ENCODE assay signal across 17 mouse cellular contexts in the genomic region with DNA sequence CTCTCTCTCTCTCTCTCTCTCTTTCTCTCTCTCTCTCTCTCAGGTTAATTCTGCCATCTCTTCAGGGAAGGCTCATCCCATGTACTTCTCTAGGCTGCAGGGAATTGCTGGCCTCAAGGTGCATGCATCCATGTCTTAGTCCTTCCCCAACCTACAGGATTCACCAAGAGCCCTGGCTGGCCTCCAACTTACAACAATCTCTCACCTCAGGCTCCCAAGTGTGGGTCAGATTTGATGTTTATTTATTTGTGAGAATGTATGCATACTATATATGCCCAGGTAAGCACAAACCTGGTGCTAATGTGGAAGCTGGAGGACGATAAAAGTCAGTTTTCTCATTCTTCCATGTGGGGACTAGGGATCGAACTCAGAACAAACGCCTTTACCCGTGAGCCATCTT. TPM values are rescaled to one million over a fixed set of nuclear protein-coding genes. Genes with fewer than 3 reads are reported as not detected.
A peak's percentile ranks its signal among the peaks of the same experiment; 100 is the strongest.
DNase-seq lines count a peak whose midpoint lies in the region; ATAC-seq and TF ChIP-seq lines count a peak whose summit lies in the region.
"Had no signal": no experiment of that assay in that cellular context is flagged by ENCODE, and none has a peak within 500 bp of the region (broad histone marks: within the 10 kb centered on the region; RNA-seq: fewer than 3 reads in every experiment).

No protein-coding gene starts in this region.

- H3K27me3 ChIP-seq in cerebellum, adult 2 months (ENCODE audit: control insufficient read depth, insufficient read depth, low read length): no peaks in the 10 kb centered on the region
- no peaks in the 10 kb centered on the region for H3K27me3 ChIP-seq in heart, embryonic 11.5 days (ENCODE audit: control insufficient read depth, insufficient read depth, low read length)
- H3K27me3 ChIP-seq in hindbrain, embryonic 15.5 days: no peaks in the 10 kb centered on the region
- H3K27me3 ChIP-seq in hindbrain, embryonic 16.5 days (replicated peaks; ENCODE audit: control insufficient read depth, insufficient read depth, low read length): no peaks in the 10 kb centered on the region
- H3K27me3 ChIP-seq in CH12.LX (replicated peaks): no peaks in the 10 kb centered on the region
- H3K27me3 ChIP-seq in midbrain, embryonic 14.5 days (ENCODE audit: control insufficient read depth, insufficient read depth, low read length): no peaks in the 10 kb centered on the region
- H3K27me3 ChIP-seq: embryonic facial prominence, embryonic 13.5 days; limb, embryonic 13.5 days; liver, embryonic 15.5 days had no signal

- 88% methylated on average over 4 of the region's 4 CpGs for WGBS in cerebellum, adult 2 months
- WGBS in heart, embryonic 11.5 days (ENCODE audit: insufficient replicate concordance): 85% methylated on average over 4 of the region's 4 CpGs
- 86% methylated on average over 4 of the region's 4 CpGs for WGBS in hindbrain, embryonic 15.5 days
- 83% methylated on average over 4 of the region's 4 CpGs for WGBS in hindbrain, embryonic 16.5 days
- WGBS in midbrain, embryonic 14.5 days: 86% methylated on average over 4 of the region's 4 CpGs

- H3K79me2 ChIP-seq in CH12.LX (replicated peaks; ENCODE audit: control insufficient read depth, extremely low read depth, insufficient read depth, poor library complexity, severe bottlenecking): peaks cover 89% of the 10 kb centered on the region

- no peak for TF ChIP-seq CTCF in cerebellum, adult 2 months (IDR thresholded peaks at IDR 0.05; ENCODE audit: borderline replicate concordance, insufficient read depth, low read depth, low read length)
- TF ChIP-seq CTCF in CH12.LX (conservative IDR thresholded peaks at IDR 0.05 in 1 of 2, IDR thresholded peaks at IDR 0.05 in 1 of 2; ENCODE audit: low read depth in 2 of 2, low read length in 2 of 2): no peak

- in situ Hi-C loops in CH12.LX (cut with MboI; ENCODE audit: low pct_ligation_motif_present, low pct_unique_long_range_greater_than_20kb, low sequenced_read_pairs): no loop called here

- peak overlapping the region; percentile 28; the same call in 1 of the 2 replicates for H3K9ac ChIP-seq in heart, embryonic 11.5 days (ENCODE audit: low read depth, low read length)
- 0 out of 2 replicates have a peak overlapping the region, but pooled peaks have one; percentile 13 for H3K9ac ChIP-seq in hindbrain, embryonic 15.5 days
- H3K9ac ChIP-seq in hindbrain, embryonic 16.5 days (ENCODE audit: low read depth, low read length): no peak overlapping the region
- H3K9ac ChIP-seq in CH12.LX (ENCODE audit: insufficient read depth, low read depth): peak overlapping the region; percentile 15; the same call in 1 of the 2 replicates
- no peak overlapping the region; the same call in 1 of the 2 replicates for H3K9ac ChIP-seq in midbrain, embryonic 14.5 days (replicated peaks; ENCODE audit: low read length)
- H3K9ac ChIP-seq: embryonic facial prominence, embryonic 13.5 days; limb, embryonic 13.5 days; liver, embryonic 15.5 days had no signal

- no peak overlapping the region; the same call in 1 of the 2 replicates for H3K4me2 ChIP-seq in heart, embryonic 11.5 days
- no peak overlapping the region for H3K4me2 ChIP-seq in hindbrain, embryonic 15.5 days
- H3K4me2 ChIP-seq in hindbrain, embryonic 16.5 days (ENCODE audit: low read length): no peak overlapping the region
- H3K4me2 ChIP-seq in CH12.LX (ENCODE audit: insufficient read depth, low read depth, poor library complexity, severe bottlenecking): peak overlapping the region; percentile 97
- H3K4me2 ChIP-seq in midbrain, embryonic 14.5 days (ENCODE audit: low read length): no peak overlapping the region
- H3K4me2 ChIP-seq: embryonic facial prominence, embryonic 13.5 days; limb, embryonic 13.5 days; liver, embryonic 15.5 days; midbrain, embryonic 11.5 days had no signal

- H3K36me3 ChIP-seq in heart, embryonic 11.5 days (ENCODE audit: control insufficient read depth, insufficient read depth, low read length): peaks cover 4% of the 10 kb centered on the region; the same call in 1 of the 2 replicates
- peaks cover 1% of the 10 kb centered on the region; the same call in 1 of the 2 replicates for H3K36me3 ChIP-seq in hindbrain, embryonic 15.5 days
- H3K36me3 ChIP-seq in hindbrain, embryonic 16.5 days (ENCODE audit: control insufficient read depth, insufficient read depth, low read length): peaks cover 2% of the 10 kb centered on the region; the same call in 1 of the 2 replicates
- H3K36me3 ChIP-seq in CH12.LX (replicated peaks in 1 of 2; ENCODE audit: control insufficient read depth in 1 of 2, insufficient read depth in 1 of 2, low read length in 1 of 2): peaks cover 7 to 51% of the 10 kb centered on the region in 2 experiments
- H3K36me3 ChIP-seq in midbrain, embryonic 14.5 days (ENCODE audit: control insufficient read depth, insufficient read depth, low read length): peaks cover 4% of the 10 kb centered on the region

- TF ChIP-seq POLR2A in cerebellum, adult 2 months (IDR thresholded peaks at IDR 0.05; ENCODE audit: borderline replicate concordance, insufficient read depth, low read length): no peak
- TF ChIP-seq POLR2A in CH12.LX (IDR thresholded peaks at IDR 0.05; ENCODE audit: low read depth, low read length): no peak

- H3K4me3 ChIP-seq in cerebellum, adult 2 months (replicated peaks; ENCODE audit: insufficient read depth, low read depth, low read length): no peak overlapping the region
- no peak overlapping the region for H3K4me3 ChIP-seq in heart, embryonic 11.5 days (ENCODE audit: low read depth, low read length)
- no peak overlapping the region for H3K4me3 ChIP-seq in hindbrain, embryonic 15.5 days
- no peak overlapping the region for H3K4me3 ChIP-seq in hindbrain, embryonic 16.5 days (ENCODE audit: low read length)
- H3K4me3 ChIP-seq in CH12.LX (replicated peaks in 1 of 3; ENCODE audit: low read depth in 2 of 3, low read length in 2 of 3, poor library complexity in 1 of 3): no peak overlapping the region
- no peak overlapping the region for H3K4me3 ChIP-seq in midbrain, embryonic 14.5 days (replicated peaks; ENCODE audit: low read depth, low read length)
- H3K4me3 ChIP-seq: embryonic facial prominence, embryonic 13.5 days; limb, embryonic 13.5 days; liver, embryonic 15.5 days had no signal

- H3K9me3 ChIP-seq in heart, embryonic 11.5 days (replicated peaks; ENCODE audit: control insufficient read depth, low read length): no peaks in the 10 kb centered on the region
- no peaks in the 10 kb centered on the region for H3K9me3 ChIP-seq in hindbrain, embryonic 15.5 days
- no peaks in the 10 kb centered on the region for H3K9me3 ChIP-seq in hindbrain, embryonic 16.5 days (ENCODE audit: control insufficient read depth, low read length)
- no peaks in the 10 kb centered on the region for H3K9me3 ChIP-seq in CH12.LX (replicated peaks; ENCODE audit: low read length)
- H3K9me3 ChIP-seq in midbrain, embryonic 14.5 days (ENCODE audit: control insufficient read depth, low read length): no peaks in the 10 kb centered on the region
- H3K9me3 ChIP-seq: embryonic facial prominence, embryonic 13.5 days; limb, embryonic 13.5 days; liver, embryonic 15.5 days had no signal

- intact Hi-C loops in heart, postnatal 25 days (cut with DNase I): no loop called here

- ATAC-seq in heart, embryonic 11.5 days (replicated peaks; ENCODE audit: insufficient number of reproducible peaks, low FRiP score, low TSS enrichment): no peak
- no peak for ATAC-seq in hindbrain, embryonic 15.5 days (ENCODE audit: low FRiP score, low read depth)
- ATAC-seq in hindbrain, embryonic 16.5 days: no peak
- no peak for ATAC-seq in midbrain, embryonic 14.5 days (ENCODE audit: low FRiP score, low TSS enrichment)

- dilution Hi-C loops in CH12.LX (cut with MboI; ENCODE audit: extremely low pct_ligation_motif_present, extremely low pct_unique_long_range_greater_than_20kb, low sequenced_read_pairs): no loop called here

- no peak for DNase-seq in cerebellum, adult 2 months
- no peak for DNase-seq in cerebellum, postnatal 10 days
- DNase-seq in heart, postnatal 25 days (ENCODE audit: low spot score): no peak
- no peak for DNase-seq in CH12.LX (ENCODE audit: extremely low read depth)
- no peak for DNase-seq in midbrain, embryonic 14.5 days
- DNase-seq: adrenal gland, postnatal 25 days; heart, adult 11 months; kidney, adult 18-20 months; layer of hippocampus, postnatal 36 days had no signal

- TF ChIP-seq EP300 in CH12.LX (IDR thresholded peaks at IDR 0.05; ENCODE audit: low read length): no peak

- peak overlapping the region; percentile 85 for H3K27ac ChIP-seq in cerebellum, adult 2 months (ENCODE audit: insufficient read depth, low read length)
- no peak overlapping the region for H3K27ac ChIP-seq in heart, embryonic 11.5 days (ENCODE audit: low read depth, low read length)
- H3K27ac ChIP-seq in hindbrain, embryonic 15.5 days (replicated peaks): no peak overlapping the region
- H3K27ac ChIP-seq in hindbrain, embryonic 16.5 days (ENCODE audit: low read depth, low read length): no peak overlapping the region
- no peak overlapping the region for H3K27ac ChIP-seq in CH12.LX (ENCODE audit: insufficient read depth, low read depth)
- no peak overlapping the region for H3K27ac ChIP-seq in midbrain, embryonic 14.5 days (replicated peaks; ENCODE audit: low read depth, low read length)
- H3K27ac ChIP-seq: kidney, postnatal 0 days; liver, embryonic 15.5 days had no signal

- peaks cover 37% of the 10 kb centered on the region for H3K4me1 ChIP-seq in cerebellum, adult 2 months (ENCODE audit: control insufficient read depth, insufficient read depth, low read length)
- peaks cover 33% of the 10 kb centered on the region for H3K4me1 ChIP-seq in heart, embryonic 11.5 days (ENCODE audit: control insufficient read depth, insufficient read depth, low read length)
- H3K4me1 ChIP-seq in hindbrain, embryonic 15.5 days (replicated peaks): peaks cover 47% of the 10 kb centered on the region
- H3K4me1 ChIP-seq in hindbrain, embryonic 16.5 days (ENCODE audit: control insufficient read depth, insufficient read depth, low read depth, low read length): peaks cover 14% of the 10 kb centered on the region
- peaks cover 14 to 70% of the 10 kb centered on the region in 2 experiments for H3K4me1 ChIP-seq in CH12.LX (ENCODE audit: control insufficient read depth in 1 of 2, insufficient read depth in 2 of 2)
- peaks cover 15% of the 10 kb centered on the region for H3K4me1 ChIP-seq in midbrain, embryonic 14.5 days (ENCODE audit: control insufficient read depth, insufficient read depth, low read length)

- TF ChIP-seq RAD21 in CH12.LX (IDR thresholded peaks at IDR 0.05; ENCODE audit: low read depth, low read length): no peak

RNA-seq across cellular contexts. Expression of a gene that starts 5.8 kb away (rescaled TPM):
- polyA plus RNA-seq in cerebellum, adult 2 months (2012; rRNA removed): 83.0 and 96.5 TPM in 2 replicates
- polyA plus RNA-seq in heart, embryonic 11.5 days (2014; fragmentation: Nextera tagmentation; extraction: Ambion mirVana): 6.0 and 8.4 TPM in 2 replicates
- 10 to 100 TPM; 55.4 to 64.8 TPM for total RNA-seq in heart, postnatal 25 days (2021)
- polyA plus RNA-seq in hindbrain, embryonic 15.5 days (2015; fragmentation: Nextera tagmentation; extraction: Ambion mirVana): 2.6 and 2.9 TPM in 2 replicates
- polyA plus RNA-seq in hindbrain, embryonic 16.5 days (2015; fragmentation: Nextera tagmentation; extraction: Ambion mirVana): 2.1 and 2.7 TPM in 2 replicates
- 21.7 and 23.6 TPM in 2 replicates for total RNA-seq in CH12.LX (2012; rRNA removed)
- 16.2 and 16.6 TPM in 2 replicates for total RNA-seq in CH12.LX (2014; rRNA removed)
- polyA plus RNA-seq in CH12.LX (2012; ENCODE audit: insufficient read length, low read depth): 28.9 and 34.3 TPM in 2 replicates
- 3.4 and 3.6 TPM in 2 replicates for polyA plus RNA-seq in midbrain, embryonic 14.5 days (2014; fragmentation: Nextera tagmentation; extraction: Ambion mirVana)

Comparison
In these comparisons a context has a peak if more than half of its experiments do, and no peak if none do; other contexts are left out.
1. H3K9ac ChIP-seq: peak in heart, embryonic 11.5 days (single experiment), hindbrain, embryonic 15.5 days (single experiment) and CH12.LX (single experiment); none in hindbrain, embryonic 16.5 days (single experiment) and midbrain, embryonic 14.5 days (single experiment).